Mouse (Mus musculus) ovary, postnatal 10 days (tissue): ENCODE data around the gene Chrna3.
A peak's percentile ranks its signal among the peaks of the same experiment; 100 is the strongest.

ENCODE experiments used
- DNase-seq: peaks from one replicate; pipeline ENCODE4 v3.0.0; 2022; ENCODE audit warnings: low spot score

Chrna3 gene

GRCm38 (mm10) chr9:55026275-55026663 is at the start of gene Chrna3:
Gene Chrna3 (minus strand): TSS chr9:55026562.
- no peak for DNase-seq

DNA sequence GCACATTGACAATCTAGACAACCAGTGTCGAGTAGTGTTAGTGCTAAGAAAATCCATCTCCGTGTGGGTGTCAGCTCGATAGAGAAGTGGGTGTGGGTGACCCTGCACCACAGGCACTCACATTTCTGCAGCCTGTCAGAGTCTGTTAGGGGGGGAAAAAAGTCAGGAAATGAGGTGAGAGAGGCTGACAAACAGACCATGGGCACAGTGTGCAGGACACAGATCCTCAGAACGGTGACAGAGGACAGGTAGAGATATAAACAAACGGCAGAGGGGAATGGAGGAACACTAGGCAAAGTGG is 41.6 kb upstream of the Chrna3 start:
- no peak for DNase-seq

DNA sequence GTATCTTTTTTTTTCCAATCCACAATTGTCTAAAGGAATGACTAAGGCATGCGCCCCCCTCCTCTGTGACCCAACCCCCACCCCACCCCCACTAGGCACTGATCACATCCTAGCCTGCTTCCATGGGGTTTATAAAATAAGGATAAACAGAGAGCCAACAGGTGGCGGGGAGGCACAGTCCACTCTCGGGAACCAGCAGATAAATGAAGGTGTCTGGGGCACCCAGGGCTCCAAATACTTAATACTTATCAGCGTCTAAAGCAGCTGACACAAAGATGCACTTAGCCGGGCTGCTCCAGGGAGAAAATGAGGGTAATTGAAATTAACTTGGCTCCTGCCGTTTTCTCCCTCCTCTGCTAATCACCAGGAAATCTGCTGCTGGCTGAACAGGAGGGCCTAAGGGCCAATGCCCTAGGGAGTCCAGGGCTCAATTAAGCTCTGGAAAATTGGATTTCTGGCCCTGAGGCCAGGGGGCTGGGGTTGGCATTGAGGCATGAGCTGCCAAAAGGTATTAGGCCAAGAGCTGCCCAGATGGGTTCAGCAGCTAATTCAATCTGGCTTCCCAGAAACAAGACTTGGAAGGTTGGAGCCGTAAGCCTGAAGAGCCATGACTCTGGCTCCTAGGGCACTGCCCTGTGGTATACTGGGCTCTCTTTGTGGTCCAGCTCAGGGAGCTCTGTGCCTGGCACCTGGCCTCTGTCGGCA is 41.0 kb upstream of the Chrna3 start:
- DNase-seq, result no peak

GRCm38 (mm10) chr9:55065241-55065640 is 38.9 kb upstream of the Chrna3 start:
- DNase-seq, result no peak

GRCm38 (mm10) chr9:55058067-55058466 is 31.7 kb upstream of the Chrna3 start:
- no peak for DNase-seq

DNA sequence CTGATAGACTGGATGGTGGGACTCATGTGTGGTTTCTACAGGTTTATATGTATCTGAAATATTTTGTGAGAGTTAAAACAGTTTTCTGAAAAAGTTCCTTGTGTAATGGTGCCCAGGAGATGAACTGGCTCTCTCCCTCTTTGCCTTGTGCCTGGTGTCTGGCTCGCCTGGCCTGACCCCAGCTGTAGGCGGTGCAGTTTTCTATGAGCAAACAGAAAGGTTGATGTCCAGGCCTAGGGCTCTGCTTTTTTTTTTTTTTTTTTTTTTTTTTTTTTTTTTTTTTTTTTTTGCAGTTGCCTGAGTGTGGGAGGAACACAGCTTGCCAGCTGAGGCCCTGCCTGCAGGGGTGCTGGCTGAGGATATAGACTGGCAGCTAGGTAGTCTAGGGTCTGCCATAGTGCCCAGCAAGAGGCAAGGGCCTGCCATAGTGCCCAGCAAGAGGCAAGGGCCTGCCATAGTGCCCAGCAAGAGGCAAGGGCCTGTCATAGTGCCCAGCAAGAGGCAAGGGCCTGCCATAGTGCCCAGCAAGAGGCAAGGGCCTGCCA is 29.1 kb upstream of the Chrna3 start:
- no peak for DNase-seq

- no peak for DNase-seq
Measured at GRCm38 (mm10) chr9:55048211-55048880, 22.0 kb upstream of the Chrna3 start, which contains the start of gene Chrnb4. Gene Chrnb4 (minus strand): TSS chr9:55048779.

GRCm38 (mm10) chr9:55046764-55047163 is 20.4 kb upstream of the Chrna3 start:
- DNase-seq, result no peak

- no peak for DNase-seq
Measured at GRCm38 (mm10) chr9:55045001-55045400, 18.6 kb upstream of the Chrna3 start.

GRCm38 (mm10) chr9:55043688-55044087 is 17.3 kb upstream of the Chrna3 start:
- DNase-seq, result no peak

DNA sequence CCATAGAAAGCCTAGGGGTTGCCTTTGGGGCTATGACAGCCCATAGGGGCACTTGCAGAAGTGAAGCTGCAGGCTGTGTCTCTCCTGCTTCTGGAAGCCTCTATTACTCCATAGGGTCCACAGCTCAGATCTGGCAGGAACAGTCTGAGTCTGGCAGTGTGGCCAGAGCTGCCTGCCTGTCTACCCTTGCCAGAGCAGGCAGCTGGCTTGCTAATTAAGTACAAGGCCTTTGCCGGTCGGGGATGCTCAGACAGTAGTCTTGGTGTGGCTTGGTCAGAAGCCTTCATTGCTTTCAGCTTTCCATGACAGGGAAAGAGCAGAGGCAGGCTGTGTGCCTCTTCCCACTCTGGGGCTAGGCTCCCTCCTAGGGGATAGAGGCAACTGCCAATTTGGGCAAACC is 15.0 kb upstream of the Chrna3 start:
- no peak for DNase-seq

GRCm38 (mm10) chr9:55039983-55040382 is 13.6 kb upstream of the Chrna3 start:
- no peak for DNase-seq

DNA sequence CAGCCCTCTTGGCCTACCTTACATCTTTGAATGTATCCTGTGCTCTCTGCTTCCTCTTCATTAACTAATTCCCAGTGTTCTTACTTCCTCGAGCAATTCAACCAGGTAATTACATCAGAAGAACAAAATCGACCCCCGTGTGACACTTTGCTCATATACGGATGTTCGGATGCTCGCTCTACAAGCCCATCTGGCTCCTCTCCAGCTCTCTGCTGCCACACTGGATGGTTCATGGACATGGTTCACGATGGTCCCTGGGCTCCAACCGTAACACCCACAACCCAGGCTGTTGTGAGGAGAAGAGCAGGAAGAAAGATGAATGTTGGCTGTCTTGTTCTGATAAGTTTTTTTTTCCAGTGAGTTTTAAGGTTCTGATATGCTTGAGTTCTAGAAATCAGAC is 12.6 kb upstream of the Chrna3 start:
- no peak for DNase-seq

- no peak for DNase-seq
Measured at GRCm38 (mm10) chr9:55031435-55032167, 5.2 kb upstream of the Chrna3 start.

- no peak for DNase-seq
Measured at GRCm38 (mm10) chr9:55025534-55026274, 658 bp downstream of the Chrna3 start.

GRCm38 (mm10) chr9:55023902-55024583 is 2.3 kb downstream of the Chrna3 start:
- DNase-seq, result peak; percentile 69

DNA sequence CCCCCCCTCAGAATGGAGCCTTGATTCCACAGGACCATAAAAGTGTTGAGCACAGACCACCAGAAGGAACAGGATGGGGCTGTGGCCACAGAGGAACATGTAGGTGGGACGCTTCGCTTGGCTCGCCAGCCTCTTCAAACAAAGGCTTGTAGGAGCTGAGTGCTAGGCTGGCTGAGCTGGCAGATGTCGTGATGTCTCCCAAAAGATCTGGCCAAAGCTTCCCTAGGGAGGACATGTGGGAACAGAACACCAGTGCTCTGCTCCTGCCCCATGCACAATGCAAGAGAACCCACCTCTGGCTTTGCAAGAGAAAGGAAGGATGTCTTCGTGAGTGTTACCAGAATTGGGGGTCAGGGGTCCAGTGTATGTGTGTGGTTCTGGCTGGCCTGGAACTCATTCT is 3.0 kb downstream of the Chrna3 start:
- DNase-seq, result no peak

GRCm38 (mm10) chr9:55016926-55017325 is 9.4 kb downstream of the Chrna3 start:
- no peak for DNase-seq

DNA sequence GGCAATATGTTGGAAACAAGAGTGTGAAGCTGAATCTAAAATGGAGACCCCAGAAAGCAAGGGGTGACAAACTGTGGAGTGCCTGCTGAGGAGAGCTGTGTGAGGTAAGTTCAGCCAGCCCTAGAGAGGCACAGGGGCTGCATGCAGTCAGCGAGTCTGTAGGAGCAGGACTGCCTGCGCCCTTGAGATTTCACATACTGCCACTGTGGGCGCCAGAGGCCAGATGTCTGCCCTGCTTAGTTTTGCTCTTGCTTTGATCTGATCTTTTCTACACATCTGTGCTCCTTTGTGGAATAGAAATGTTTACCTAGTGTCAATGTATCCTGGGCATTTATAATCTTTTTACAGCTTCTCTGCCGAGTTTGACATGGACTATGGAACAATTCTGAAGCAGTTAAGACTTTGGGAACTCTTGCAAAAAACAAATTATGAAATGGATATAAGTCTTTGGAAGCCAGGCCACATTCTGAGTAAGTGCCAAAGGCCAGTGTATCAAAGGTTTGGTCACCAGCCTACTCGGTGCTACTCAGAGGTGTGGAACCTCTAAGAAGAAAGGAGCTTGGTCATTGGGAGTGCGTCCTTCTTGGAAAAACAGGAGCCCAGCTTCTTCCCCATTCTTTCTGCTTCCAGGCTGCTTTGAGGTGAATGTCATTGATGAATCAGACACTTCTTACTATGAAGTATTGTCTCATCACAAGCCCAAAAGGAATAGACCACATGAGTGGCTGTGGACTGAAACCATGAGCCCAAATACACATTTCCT is 15.6 kb downstream of the Chrna3 start:
- DNase-seq, result no peak

GRCm38 (mm10) chr9:55009692-55010091 is 16.7 kb downstream of the Chrna3 start:
- DNase-seq, result no peak

DNA sequence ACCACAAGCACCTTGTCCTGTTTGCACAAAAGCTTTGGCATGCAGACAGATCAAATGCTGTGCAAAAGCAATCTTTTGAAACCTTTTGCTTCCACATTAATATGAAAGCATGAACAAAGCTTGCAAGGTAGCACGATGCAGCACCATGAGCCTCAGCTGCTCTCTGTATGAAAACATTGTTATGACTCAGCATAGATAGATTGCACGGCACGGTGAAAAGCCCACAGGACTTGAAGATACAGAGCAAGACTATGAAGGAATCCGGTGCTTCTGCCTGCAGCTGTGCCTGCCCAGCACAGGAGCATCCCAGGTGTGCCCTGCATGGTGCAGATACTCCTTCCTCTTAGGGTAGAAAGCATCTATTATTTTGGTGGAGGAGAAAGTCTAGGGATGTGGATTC is 22.8 kb downstream of the Chrna3 start:
- no peak for DNase-seq
